Mouse (Mus musculus) limb, embryonic 13.5 days (tissue): ENCODE data around the gene Myg1. TPM values are rescaled to one million over a fixed set of nuclear protein-coding genes. Genes with fewer than 3 reads are reported as not detected.

Experiments used
- ATAC-seq: fragments of 200-750 bp; cut with Nextera tagmentation; 2 replicates; pipeline ENCODE4 v1.8.0; 2017; ENCODE audit warnings: low read depth, moderate number of reproducible peaks, moderate TSS enrichment; ENCODE audit not compliant: low FRiP score
- H3K27ac ChIP-seq: fragments of 300-500 bp; sonication (generic); 2 replicates; pipeline ENCODE4 v1.5.1; 2015; ENCODE audit warnings: inconsistent platforms, mild to moderate bottlenecking, moderate library complexity
- H3K27me3 ChIP-seq: fragments of 300-500 bp; sonication (generic); 2 replicates; pipeline ENCODE4 v1.6.1; 2015; ENCODE audit warnings: mild to moderate bottlenecking, inconsistent platforms
- H3K36me3 ChIP-seq: fragments of 300-500 bp; sonication (generic); 2 replicates; pipeline ENCODE4 v1.6.1; 2015; ENCODE audit warnings: inconsistent platforms, mild to moderate bottlenecking, moderate library complexity
- H3K4me1 ChIP-seq: fragments of 300-500 bp; sonication (generic); 2 replicates; pipeline ENCODE4 v1.6.1; 2015; ENCODE audit warnings: inconsistent platforms
- H3K4me2 ChIP-seq: fragments of 300-500 bp; sonication (generic); replicated peaks from 2 replicates; pipeline ENCODE4 v1.6.1; 2015; ENCODE audit warnings: inconsistent platforms, mild to moderate bottlenecking, moderate library complexity
- H3K4me3 ChIP-seq: fragments of 300-500 bp; sonication (generic); 2 replicates; pipeline ENCODE4 v1.5.1; 2015; ENCODE audit warnings: moderate library complexity, mild to moderate bottlenecking, inconsistent platforms
- H3K9ac ChIP-seq: fragments of 300-500 bp; sonication (generic); 2 replicates; pipeline ENCODE4 v1.6.1; 2015; ENCODE audit warnings: mild to moderate bottlenecking, inconsistent platforms
- H3K9me3 ChIP-seq: fragments of 300-500 bp; sonication (generic); 2 replicates; pipeline ENCODE4 v1.6.1; 2016; ENCODE audit warnings: inconsistent platforms
- WGBS: fragments of 180-500 bp; shearing (Covaris S2); methylation state at CpG from one replicate; pipeline ENCODE4 v1.1.7; 2015; 5-methylcytosine and 5-hydroxymethylcytosine counted together
- polyA plus RNA-seq: library from polyadenylated mRNA; unstranded; fragments of >200 nt; fragmentation: Nextera tagmentation; extraction: Ambion mirVana; gene quantifications from 2 replicates; pipeline ENCODE4 v1.2.1, GENCODE M21; 2015

Myg1 gene
- polyA plus RNA-seq, 1 experiment from 2014 or later = 116 TPM

GRCm38 (mm10) chr15:102366733-102367344 is 35.3 kb downstream of the Myg1 start, which contains the start of gene Sp7:
Sp7 (minus strand) TSS chr15:102367182.
- H3K36me3 ChIP-seq = no peaks in the 10 kb centered on the region
- H3K4me1 ChIP-seq = peaks cover 45% of the 10 kb centered on the region
- H3K4me2 ChIP-seq = peak within 1 kb of the TSS; percentile 65
- peaks cover 3% of the 10 kb centered on the region; the same call in 1 of the 2 replicates for H3K27me3 ChIP-seq
- H3K27ac ChIP-seq = no peak within 1 kb of the TSS
- peak within 1 kb of the TSS; percentile 65 for H3K9ac ChIP-seq
- peak within 1 kb of the TSS; percentile 42 for H3K4me3 ChIP-seq
- H3K9me3 ChIP-seq = no peaks in the 10 kb centered on the region
- WGBS = 10% methylated on average over 15 of the region's 15 CpGs
- ATAC-seq = no peak

DNA sequence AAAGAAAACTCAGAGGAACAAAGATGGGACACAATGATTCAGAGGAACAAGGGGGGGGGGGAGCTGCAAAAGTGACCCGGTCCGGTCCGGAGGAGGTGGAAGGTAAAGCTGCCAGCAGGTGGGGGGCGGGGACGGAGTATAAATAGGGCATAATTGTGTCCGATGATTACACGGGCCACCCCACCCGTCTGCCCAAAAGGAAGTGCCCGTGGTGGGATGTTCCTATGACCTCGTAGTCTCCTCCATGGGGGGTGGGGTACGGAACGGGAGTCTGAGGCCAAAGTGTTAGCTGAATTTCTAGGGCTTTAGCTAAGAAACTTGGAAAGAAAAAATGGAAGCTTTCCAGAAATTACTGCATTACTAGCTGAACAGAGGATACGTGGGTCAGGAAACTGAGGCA is 38.5 kb downstream of the Myg1 start:
- Histone ChIP-seq H3K4me3 (peak overlapping the region; percentile 20; the same call in 1 of the 2 replicates), H3K27ac (0 out of 2 replicates have a peak overlapping the region, but pooled peaks have one; percentile 11), H3K27me3 (peaks cover 3% of the 10 kb centered on the region; the same call in 1 of the 2 replicates), H3K4me1 (peaks cover 36% of the 10 kb centered on the region), H3K4me2 (peak overlapping the region; percentile 53), H3K36me3 (no peaks in the 10 kb centered on the region), H3K9ac (peak overlapping the region; percentile 43), H3K9me3 (no peaks in the 10 kb centered on the region)
- ATAC-seq = no peak
- WGBS = 20% methylated on average over 13 of the region's 13 CpGs

- peaks cover 1% of the 10 kb centered on the region; the same call in 1 of the 2 replicates for H3K27me3 ChIP-seq
- H3K9me3 ChIP-seq = no peaks in the 10 kb centered on the region
- H3K4me2 ChIP-seq = peak overlapping the region; percentile 53
- H3K27ac ChIP-seq = peak overlapping the region; percentile 18; the same call in 1 of the 2 replicates
- WGBS = under 1% methylated on average over 10 of the region's 10 CpGs
- peak overlapping the region; percentile 20 for H3K4me3 ChIP-seq
- peaks cover 32% of the 10 kb centered on the region for H3K4me1 ChIP-seq
- H3K36me3 ChIP-seq = no peaks in the 10 kb centered on the region
- peak overlapping the region; percentile 43 for H3K9ac ChIP-seq
- ATAC-seq = peak; percentile 88
These were observed 39.2 kb downstream of the Myg1 start for GRCm38 (mm10) chr15:102370727-102371126.

GRCm38 (mm10) chr15:102376453-102377162 is 45.1 kb downstream of the Myg1 start:
- Histone ChIP-seq H3K36me3 (no peaks in the 10 kb centered on the region), H3K27ac (peak overlapping the region; percentile 87), H3K27me3 (no peaks in the 10 kb centered on the region), H3K4me1 (peaks cover 23% of the 10 kb centered on the region), H3K4me3 (peak overlapping the region; percentile 66), H3K9ac (peak overlapping the region; percentile 84), H3K9me3 (no peaks in the 10 kb centered on the region), H3K4me2 (peak overlapping the region; percentile 91)
- WGBS = under 1% methylated on average over 43 of the region's 43 CpGs
- ATAC-seq = peak; percentile 86

DNA sequence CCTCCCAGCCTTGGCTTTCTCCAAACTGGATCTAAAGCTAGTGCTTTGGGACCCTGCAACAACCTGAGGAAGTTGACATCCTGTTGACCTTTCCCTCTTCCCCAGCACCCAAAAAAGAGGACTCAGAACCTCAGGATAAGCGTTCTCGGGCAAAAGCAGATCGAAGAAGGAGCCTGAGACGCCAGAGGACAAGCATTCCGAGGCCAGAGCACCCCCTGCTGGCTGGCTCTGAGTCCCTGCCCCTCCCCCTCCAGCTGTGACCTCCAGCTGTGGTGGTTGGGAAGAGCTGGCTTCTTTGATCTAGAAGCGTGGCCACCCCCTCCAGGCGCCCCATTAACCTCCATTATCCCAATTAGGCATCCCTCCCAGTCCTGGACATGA is 45.6 kb downstream of the Myg1 start:
- Histone ChIP-seq H3K4me2 (peak overlapping the region; percentile 91), H3K4me3 (peak overlapping the region; percentile 66), H3K9ac (peak overlapping the region; percentile 84), H3K27ac (peak overlapping the region; percentile 87), H3K27me3 (no peaks in the 10 kb centered on the region), H3K9me3 (no peaks in the 10 kb centered on the region), H3K36me3 (no peaks in the 10 kb centered on the region), H3K4me1 (peaks cover 23% of the 10 kb centered on the region)
- WGBS = 0% methylated on average over 7 of the region's 7 CpGs
- ATAC-seq = peak; percentile 82

- Histone ChIP-seq H3K4me2 (peak overlapping the region; percentile 91), H3K4me3 (peak overlapping the region; percentile 66), H3K9me3 (no peaks in the 10 kb centered on the region), H3K9ac (peak overlapping the region; percentile 53), H3K27me3 (no peaks in the 10 kb centered on the region), H3K36me3 (no peaks in the 10 kb centered on the region), H3K4me1 (peaks cover 23% of the 10 kb centered on the region), H3K27ac (peak overlapping the region; percentile 87)
- peak; percentile 46; the same call in 1 of the 2 replicates for ATAC-seq
- 2% methylated on average over 10 of the region's 10 CpGs for WGBS
These were observed 46.3 kb downstream of the Myg1 start for GRCm38 (mm10) chr15:102377810-102378262.

DNA sequence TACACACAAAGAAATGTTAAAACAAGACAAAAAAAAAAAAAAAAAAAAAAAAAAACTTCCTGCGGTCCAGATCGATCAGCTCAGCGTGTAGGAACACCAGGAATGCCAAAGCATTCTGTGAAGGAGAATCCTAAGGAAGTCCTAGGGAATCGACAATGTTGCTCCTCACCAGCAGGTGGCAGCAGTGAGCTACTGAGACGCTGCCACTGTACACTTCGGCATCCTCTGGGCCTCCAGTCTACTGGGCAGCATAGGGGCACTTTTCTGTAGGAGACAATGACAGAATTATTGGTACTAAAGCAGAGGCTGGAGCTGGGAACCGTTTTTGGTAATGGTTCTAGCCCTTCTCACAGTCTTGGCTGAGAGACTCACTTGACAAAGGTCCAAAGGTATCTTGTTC is 50.1 kb downstream of the Myg1 start:
- H3K9ac ChIP-seq = no peak overlapping the region
- WGBS = 2% methylated on average over 7 of the region's 7 CpGs
- H3K4me2 ChIP-seq = no peak overlapping the region
- no peaks in the 10 kb centered on the region for H3K36me3 ChIP-seq
- H3K4me1 ChIP-seq = peaks cover 17% of the 10 kb centered on the region
- no peaks in the 10 kb centered on the region for H3K27me3 ChIP-seq
- ATAC-seq = peak; percentile 62; the same call in 1 of the 2 replicates
- no peak overlapping the region for H3K27ac ChIP-seq
- H3K4me3 ChIP-seq = no peak overlapping the region
- no peaks in the 10 kb centered on the region for H3K9me3 ChIP-seq

DNA sequence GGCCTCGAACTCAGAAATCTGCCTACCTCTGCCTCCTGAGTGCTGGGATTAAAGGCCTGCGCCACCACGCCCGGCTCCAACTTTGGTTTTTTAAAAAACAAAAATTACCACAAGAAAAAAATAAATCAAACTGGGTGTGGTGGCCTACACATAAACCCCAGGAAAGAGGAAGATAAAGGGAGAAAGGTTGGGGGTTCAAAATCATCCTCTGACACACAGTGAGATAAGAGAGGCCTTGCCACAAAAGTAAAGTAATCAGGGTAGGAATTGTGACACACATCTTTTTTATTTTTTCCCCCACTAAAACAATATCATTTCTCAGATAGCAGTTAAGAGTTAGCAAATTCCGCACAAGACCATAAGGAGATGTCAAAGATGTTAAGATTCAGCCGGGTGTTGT is 52.2 kb downstream of the Myg1 start:
- no peak for ATAC-seq
- no peak overlapping the region for H3K27ac ChIP-seq
- no peaks in the 10 kb centered on the region for H3K9me3 ChIP-seq
- H3K4me2 ChIP-seq = no peak overlapping the region
- no peaks in the 10 kb centered on the region for H3K27me3 ChIP-seq
- WGBS = 88% methylated on average over 6 of the region's 6 CpGs
- no peaks in the 10 kb centered on the region; the same call in 1 of the 2 replicates for H3K4me1 ChIP-seq
- no peak overlapping the region for H3K4me3 ChIP-seq
- no peak overlapping the region for H3K9ac ChIP-seq
- H3K36me3 ChIP-seq = no peaks in the 10 kb centered on the region

- Histone ChIP-seq H3K27ac (no peak overlapping the region), H3K36me3 (no peaks in the 10 kb centered on the region), H3K27me3 (no peaks in the 10 kb centered on the region), H3K9ac (no peak overlapping the region), H3K9me3 (no peaks in the 10 kb centered on the region), H3K4me3 (no peak overlapping the region), H3K4me1 (no peaks in the 10 kb centered on the region; the same call in 1 of the 2 replicates), H3K4me2 (no peak overlapping the region)
- ATAC-seq = no peak
- WGBS = 51% methylated on average over 9 of the region's 9 CpGs
These were observed 55.1 kb downstream of the Myg1 start for GRCm38 (mm10) chr15:102386640-102387039.

Other genes with a start within 250 kb of the Myg1 start
- 39.8 and 45.3 TPM in 2 replicates for gene Tns2, start 231.3 kb upstream of the Myg1 start, polyA plus RNA-seq
- 22.9 and 23.2 TPM in 2 replicates for gene Spryd3, start 195.5 kb upstream of the Myg1 start, polyA plus RNA-seq
- gene Igfbp6, start 187.3 kb upstream of the Myg1 start, polyA plus RNA-seq = 3.9 and 4.4 TPM in 2 replicates
- gene Soat2, start 181.2 kb upstream of the Myg1 start, polyA plus RNA-seq = 0.20 and 0.27 TPM in 2 replicates
- gene Zfp740, start 128.5 kb upstream of the Myg1 start, polyA plus RNA-seq = 74.2 and 82.6 TPM in 2 replicates
- gene Csad, start 127.0 kb upstream of the Myg1 start, polyA plus RNA-seq = 75.2 and 82.1 TPM in 2 replicates
- 3.2 and 3.5 TPM in 2 replicates for gene Itgb7, start 99.8 kb upstream of the Myg1 start, polyA plus RNA-seq
- gene Rarg, start 74.2 kb upstream of the Myg1 start, polyA plus RNA-seq = 131 and 145 TPM in 2 replicates
- gene Gm9918, start 61.1 kb upstream of the Myg1 start, polyA plus RNA-seq = 1.1 and 1.3 TPM in 2 replicates
- 64.7 and 65.8 TPM in 2 replicates for gene Mfsd5, start 52.3 kb upstream of the Myg1 start, polyA plus RNA-seq
- gene Espl1, start 35.4 kb upstream of the Myg1 start, polyA plus RNA-seq = 23.7 and 32.2 TPM in 2 replicates
- gene Pfdn5, start 5.6 kb upstream of the Myg1 start, polyA plus RNA-seq = 431 and 451 TPM in 2 replicates
- 75.9 and 76.6 TPM in 2 replicates for gene Aaas, start 19.1 kb downstream of the Myg1 start, polyA plus RNA-seq
- gene Sp7, start 35.5 kb downstream of the Myg1 start, polyA plus RNA-seq = 6.0 and 7.4 TPM in 2 replicates
- 11.6 and 12.0 TPM in 2 replicates for gene Sp1, start 74.4 kb downstream of the Myg1 start, polyA plus RNA-seq
- gene Amhr2, start 113.7 kb downstream of the Myg1 start, polyA plus RNA-seq = 0.23 and 0.36 TPM in 2 replicates
- gene Prr13, start 127.3 kb downstream of the Myg1 start, polyA plus RNA-seq = 59.5 and 62.6 TPM in 2 replicates
- gene Pcbp2, start 138.8 kb downstream of the Myg1 start, polyA plus RNA-seq = 262 and 273 TPM in 2 replicates
- 2.5 and 7.5 TPM in 2 replicates for gene Gm10337, start 172.0 kb downstream of the Myg1 start, polyA plus RNA-seq
- 22.4 and 24.5 TPM in 2 replicates for gene Map3k12, start 185.4 kb downstream of the Myg1 start, polyA plus RNA-seq
- gene Tarbp2, start 186.5 kb downstream of the Myg1 start, polyA plus RNA-seq = 101 and 107 TPM in 2 replicates
- 2.9 and 3.4 TPM in 2 replicates for gene Npff, start 193.2 kb downstream of the Myg1 start, polyA plus RNA-seq